Mouse (Mus musculus): Measurements from ENCODE around the gene Cc2d1b. TPM values are rescaled to one million over a fixed set of nuclear protein-coding genes. Genes with fewer than 3 reads are reported as not detected.

The Cc2d1b gene
- polyA plus RNA-seq, 1 experiment from 2014 or later: 15.9 TPM

DNA sequence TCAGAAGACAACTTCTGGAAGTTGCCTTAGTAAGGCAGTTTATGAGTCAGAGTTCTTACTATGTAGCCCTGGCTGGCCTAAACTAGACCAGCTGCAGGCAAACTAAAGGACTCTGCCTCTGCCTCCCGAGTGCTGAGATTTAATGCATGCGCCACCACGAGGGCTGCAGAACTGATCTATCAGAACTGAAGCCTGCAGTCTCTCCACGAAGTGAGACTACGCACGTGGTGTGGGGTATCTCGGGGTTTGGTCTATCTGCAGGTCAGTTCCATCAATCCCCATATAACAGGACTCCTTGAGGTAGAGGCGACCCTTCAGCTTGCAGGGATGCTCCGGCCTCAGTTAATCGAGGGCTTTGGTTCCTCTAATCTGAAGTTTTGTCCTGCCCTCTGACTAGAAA, 575 bp upstream of the Cc2d1b start:
- Histone ChIP-seq H3K4me1 (replicated peaks) (peaks cover 13% of the 10 kb centered on the region), H3K27me3 (no peaks in the 10 kb centered on the region), H3K9ac (peak overlapping the region; percentile 95), H3K27ac (peak overlapping the region; percentile 84), H3K4me3 (peak overlapping the region; percentile 87), H3K36me3 (peaks cover 4% of the 10 kb centered on the region; the same call in 1 of the 2 replicates), H3K9me3 (replicated peaks) (no peaks in the 10 kb centered on the region), H3K4me2 (peak overlapping the region; percentile 68)
- ATAC-seq (replicated peaks; ENCODE audit: insufficient number of reproducible peaks, insufficient read depth, low FRiP score, low read depth): peak; percentile 28; the same call in 1 of the 2 replicates
- 2% methylated on average over 10 of the region's 10 CpGs for WGBS

DNA sequence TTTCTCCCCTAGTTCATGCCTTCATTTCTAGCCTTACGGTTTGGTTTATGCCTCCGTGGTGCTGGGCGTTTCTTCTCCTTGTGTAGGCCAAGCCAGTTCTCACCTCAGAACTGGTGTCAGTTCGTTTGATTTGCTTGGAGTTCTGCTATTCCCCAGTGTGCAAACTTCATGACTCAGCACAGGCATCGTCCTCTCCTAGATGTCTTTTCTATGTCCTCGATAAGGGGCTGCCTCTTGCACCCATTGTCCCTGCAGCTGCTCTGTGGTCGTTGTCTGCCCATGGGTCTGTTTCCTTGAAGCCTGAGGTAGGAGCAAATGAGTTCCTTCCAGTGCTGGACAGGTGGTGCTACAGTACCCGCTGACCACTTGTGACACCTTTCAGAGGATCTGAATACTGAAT, 796 bp downstream of the Cc2d1b start:
- Histone ChIP-seq H3K9me3 (replicated peaks) (no peaks in the 10 kb centered on the region), H3K4me1 (replicated peaks) (peaks cover 13% of the 10 kb centered on the region), H3K4me3 (peak overlapping the region; percentile 87), H3K9ac (peak overlapping the region; percentile 95), H3K27ac (peak overlapping the region; percentile 84), H3K27me3 (no peaks in the 10 kb centered on the region), H3K4me2 (peak overlapping the region; percentile 68), H3K36me3 (peaks cover 16% of the 10 kb centered on the region)
- 16% methylated on average over 8 of the region's 8 CpGs for WGBS
- ATAC-seq (replicated peaks; ENCODE audit: insufficient number of reproducible peaks, insufficient read depth, low FRiP score, low read depth): no peak

- Histone ChIP-seq H3K9ac (no peak overlapping the region), H3K27me3 (no peaks in the 10 kb centered on the region), H3K4me3 (no peak overlapping the region), H3K9me3 (replicated peaks) (no peaks in the 10 kb centered on the region), H3K4me1 (replicated peaks) (peaks cover 13% of the 10 kb centered on the region), H3K4me2 (no peak overlapping the region), H3K36me3 (peaks cover 23% of the 10 kb centered on the region), H3K27ac (no peak overlapping the region)
- 90% methylated on average over 6 of the region's 6 CpGs for WGBS
- ATAC-seq (replicated peaks; ENCODE audit: insufficient number of reproducible peaks, insufficient read depth, low FRiP score, low read depth): no peak
Observed at GRCm38 (mm10) chr4:108621504-108621903, 1.8 kb downstream of the Cc2d1b start.

DNA sequence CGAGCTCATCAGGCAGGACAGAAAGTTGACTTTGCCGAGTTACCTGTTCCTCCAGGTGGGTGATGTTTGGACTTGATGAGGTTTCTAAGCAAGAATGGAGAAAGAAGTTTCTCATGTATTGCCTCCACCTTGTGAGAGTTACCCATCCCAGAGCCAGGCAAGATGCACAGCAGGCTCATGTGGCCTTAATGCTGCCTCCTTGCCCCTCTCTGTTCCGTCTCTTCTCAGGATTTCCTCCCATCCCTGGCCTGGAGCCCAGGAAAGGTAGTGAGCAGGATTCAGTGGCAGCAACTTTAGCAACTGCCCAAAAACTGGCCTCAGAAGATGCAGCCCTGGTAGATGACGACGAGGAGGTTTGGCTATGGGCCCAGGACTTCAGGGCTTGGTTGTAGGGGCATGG, 7.3 kb downstream of the Cc2d1b start:
- WGBS: 80% methylated on average over 5 of the region's 5 CpGs
- Histone ChIP-seq H3K4me3 (no peak overlapping the region), H3K27me3 (no peaks in the 10 kb centered on the region), H3K4me1 (replicated peaks) (no peaks in the 10 kb centered on the region), H3K27ac (no peak overlapping the region), H3K9ac (no peak overlapping the region), H3K9me3 (replicated peaks) (no peaks in the 10 kb centered on the region), H3K4me2 (no peak overlapping the region), H3K36me3 (peaks cover 67% of the 10 kb centered on the region)
- no peak for ATAC-seq (replicated peaks; ENCODE audit: insufficient number of reproducible peaks, insufficient read depth, low FRiP score, low read depth)

DNA sequence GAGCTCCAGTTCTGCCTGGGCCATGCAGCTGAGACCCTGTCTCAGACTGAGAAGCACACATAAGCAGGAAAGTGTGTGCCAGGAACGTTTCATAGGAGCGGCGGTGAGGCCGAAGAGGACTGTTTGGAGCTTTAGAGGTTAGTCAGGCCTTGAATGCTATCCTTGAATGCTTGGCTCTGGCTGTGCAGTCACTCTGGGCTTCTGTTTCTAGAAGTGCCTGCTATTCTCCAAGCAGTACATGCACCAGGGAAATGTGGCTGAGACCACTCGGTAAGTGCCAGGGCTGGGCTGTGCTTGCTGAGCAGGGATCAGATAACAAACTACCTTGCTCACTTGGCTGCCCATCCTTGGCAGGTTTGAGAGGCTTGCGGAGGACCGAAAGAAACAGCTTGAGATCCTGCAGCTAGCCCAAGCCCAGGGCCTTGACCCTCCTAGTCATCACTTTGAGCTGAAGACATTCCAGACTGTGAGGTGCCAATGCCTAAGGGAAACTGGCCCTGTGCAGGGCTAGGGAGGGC, 9.7 kb downstream of the Cc2d1b start:
- Histone ChIP-seq H3K36me3 (peaks cover 80% of the 10 kb centered on the region), H3K4me1 (replicated peaks) (no peaks in the 10 kb centered on the region), H3K4me2 (no peak overlapping the region), H3K27me3 (no peaks in the 10 kb centered on the region), H3K27ac (no peak overlapping the region), H3K9ac (no peak overlapping the region), H3K9me3 (replicated peaks) (no peaks in the 10 kb centered on the region), H3K4me3 (no peak overlapping the region)
- WGBS: 88% methylated on average over 7 of the region's 7 CpGs
- ATAC-seq (replicated peaks; ENCODE audit: insufficient number of reproducible peaks, insufficient read depth, low FRiP score, low read depth): no peak

- Histone ChIP-seq H3K36me3 (peaks cover 80% of the 10 kb centered on the region), H3K4me2 (no peak overlapping the region), H3K27me3 (no peaks in the 10 kb centered on the region), H3K9me3 (replicated peaks) (no peaks in the 10 kb centered on the region), H3K4me3 (no peak overlapping the region), H3K9ac (no peak overlapping the region), H3K4me1 (replicated peaks) (no peaks in the 10 kb centered on the region), H3K27ac (no peak overlapping the region)
- ATAC-seq (replicated peaks; ENCODE audit: insufficient number of reproducible peaks, insufficient read depth, low FRiP score, low read depth): no peak
- WGBS: 90% methylated on average over 9 of the region's 9 CpGs
Observed at GRCm38 (mm10) chr4:108630096-108630495, 10.4 kb downstream of the Cc2d1b start.

- no peaks in the 10 kb centered on the region for H3K9me3 ChIP-seq (replicated peaks)
- no peaks in the 10 kb centered on the region for H3K4me1 ChIP-seq (replicated peaks)
- WGBS: 92% methylated on average over 4 of the region's 4 CpGs
- no peaks in the 10 kb centered on the region for H3K27me3 ChIP-seq
- H3K36me3 ChIP-seq: peaks cover 78% of the 10 kb centered on the region
- H3K4me3 ChIP-seq: no peak overlapping the region
- H3K4me2 ChIP-seq: no peak overlapping the region
- no peak for ATAC-seq (replicated peaks; ENCODE audit: insufficient number of reproducible peaks, insufficient read depth, low FRiP score, low read depth)
- H3K9ac ChIP-seq: no peak overlapping the region
- no peak overlapping the region for H3K27ac ChIP-seq
Observed at GRCm38 (mm10) chr4:108631616-108632015, 11.9 kb downstream of the Cc2d1b start.

DNA sequence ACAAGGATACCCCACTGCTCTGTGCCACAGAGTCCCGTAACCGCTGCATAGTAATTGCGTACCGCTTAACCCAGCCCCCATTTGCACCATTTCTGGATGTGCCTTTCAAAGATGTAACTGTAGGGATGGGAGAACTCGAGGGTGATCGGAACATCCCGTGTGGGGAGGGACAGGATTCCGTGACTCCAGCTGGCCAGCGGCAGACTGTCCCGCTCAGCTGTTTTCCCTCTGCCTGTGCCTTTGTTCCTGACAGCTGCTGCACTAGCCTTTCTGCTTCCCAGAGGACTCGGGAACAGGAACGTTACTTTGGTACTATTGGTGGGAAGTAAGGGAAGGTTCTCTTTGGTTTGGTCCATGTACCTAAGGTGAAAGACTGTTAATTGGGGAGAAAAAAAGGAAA, 14.0 kb downstream of the Cc2d1b start:
- 83% methylated on average over 12 of the region's 12 CpGs for WGBS
- no peak overlapping the region for H3K4me3 ChIP-seq
- no peaks in the 10 kb centered on the region for H3K4me1 ChIP-seq (replicated peaks)
- no peak overlapping the region for H3K4me2 ChIP-seq
- H3K9me3 ChIP-seq (replicated peaks): no peaks in the 10 kb centered on the region
- peaks cover 70% of the 10 kb centered on the region for H3K36me3 ChIP-seq
- H3K27me3 ChIP-seq: no peaks in the 10 kb centered on the region
- no peak overlapping the region for H3K27ac ChIP-seq
- no peak overlapping the region for H3K9ac ChIP-seq
- no peak for ATAC-seq (replicated peaks; ENCODE audit: insufficient number of reproducible peaks, insufficient read depth, low FRiP score, low read depth)

DNA sequence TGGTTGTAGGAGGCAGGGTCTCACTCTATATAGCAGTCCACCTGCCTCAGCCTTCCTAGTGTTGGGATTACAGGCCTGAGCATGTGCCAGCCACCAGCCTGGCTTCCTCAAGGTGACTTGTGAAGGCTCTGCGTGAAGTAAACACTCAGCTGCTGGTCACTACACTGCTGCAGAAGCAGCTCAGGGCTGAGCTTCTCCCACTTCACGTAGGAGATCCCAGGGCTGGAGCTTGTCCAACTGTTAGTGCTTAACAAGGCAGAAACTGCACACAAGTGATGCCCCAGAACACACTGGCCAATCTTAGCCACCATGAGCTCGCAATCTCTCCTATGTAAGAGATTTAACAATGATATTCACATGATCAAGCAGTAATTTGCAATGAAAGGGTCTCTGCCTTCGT, 15.0 kb downstream of the Cc2d1b start:
- no peak overlapping the region for H3K4me2 ChIP-seq
- H3K27me3 ChIP-seq: no peaks in the 10 kb centered on the region
- ATAC-seq (replicated peaks; ENCODE audit: insufficient number of reproducible peaks, insufficient read depth, low FRiP score, low read depth): no peak
- no peak overlapping the region for H3K4me3 ChIP-seq
- no peak overlapping the region for H3K27ac ChIP-seq
- H3K36me3 ChIP-seq: peaks cover 62% of the 10 kb centered on the region
- H3K9ac ChIP-seq: no peak overlapping the region
- no peaks in the 10 kb centered on the region for H3K9me3 ChIP-seq (replicated peaks)
- no peaks in the 10 kb centered on the region for H3K4me1 ChIP-seq (replicated peaks)
- WGBS: 81% methylated on average over 4 of the region's 4 CpGs

DNA sequence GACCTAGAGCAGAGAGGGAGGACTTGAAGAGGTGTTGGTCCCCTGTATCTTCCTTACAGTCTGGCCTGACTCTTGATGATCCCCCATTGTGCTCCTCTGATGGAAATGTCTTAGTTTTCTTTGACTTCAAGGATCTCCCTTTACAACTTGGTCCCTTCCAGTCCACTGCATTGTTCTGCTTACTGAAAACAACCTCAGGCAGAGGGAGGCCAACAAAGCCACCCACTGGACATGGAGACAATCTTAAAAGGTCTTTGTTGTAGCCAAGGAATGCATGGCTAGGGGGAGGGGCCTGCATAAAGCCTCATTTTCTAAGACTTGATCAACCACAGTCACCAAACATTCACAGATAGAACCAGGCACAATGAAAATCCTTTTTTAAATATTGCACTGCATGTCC, 15.4 kb downstream of the Cc2d1b start:
- ATAC-seq (replicated peaks; ENCODE audit: insufficient number of reproducible peaks, insufficient read depth, low FRiP score, low read depth): no peak
- Histone ChIP-seq H3K9ac (no peak overlapping the region), H3K27me3 (no peaks in the 10 kb centered on the region), H3K36me3 (peaks cover 58% of the 10 kb centered on the region), H3K4me2 (no peak overlapping the region), H3K4me1 (replicated peaks) (no peaks in the 10 kb centered on the region), H3K27ac (no peak overlapping the region), H3K4me3 (no peak overlapping the region), H3K9me3 (replicated peaks) (no peaks in the 10 kb centered on the region)

- H3K36me3 ChIP-seq: peaks cover 40% of the 10 kb centered on the region; the same call in 1 of the 2 replicates
- no peak overlapping the region for H3K27ac ChIP-seq
- H3K9ac ChIP-seq: no peak overlapping the region
- no peaks in the 10 kb centered on the region for H3K9me3 ChIP-seq (replicated peaks)
- 91% methylated on average over 3 of the region's 3 CpGs for WGBS
- H3K4me3 ChIP-seq: no peak overlapping the region
- no peaks in the 10 kb centered on the region for H3K4me1 ChIP-seq (replicated peaks)
- H3K4me2 ChIP-seq: no peak overlapping the region
- no peaks in the 10 kb centered on the region for H3K27me3 ChIP-seq
- ATAC-seq (replicated peaks; ENCODE audit: insufficient number of reproducible peaks, insufficient read depth, low FRiP score, low read depth): no peak
Observed at GRCm38 (mm10) chr4:108637721-108638120, 18.0 kb downstream of the Cc2d1b start.

- no peaks in the 10 kb centered on the region for H3K4me1 ChIP-seq (replicated peaks)
- WGBS: 74% methylated on average over 5 of the region's 5 CpGs
- no peak overlapping the region for H3K4me2 ChIP-seq
- no peak for ATAC-seq (replicated peaks; ENCODE audit: insufficient number of reproducible peaks, insufficient read depth, low FRiP score, low read depth)
- no peaks in the 10 kb centered on the region for H3K27me3 ChIP-seq
- H3K4me3 ChIP-seq: no peak overlapping the region
- no peak overlapping the region for H3K27ac ChIP-seq
- no peaks in the 10 kb centered on the region for H3K9me3 ChIP-seq (replicated peaks)
- H3K9ac ChIP-seq: no peak overlapping the region
- peaks cover 31% of the 10 kb centered on the region; the same call in 1 of the 2 replicates for H3K36me3 ChIP-seq
Observed at GRCm38 (mm10) chr4:108638752-108639151, 19.0 kb downstream of the Cc2d1b start.

All from heart, embryonic 15.5 days (tissue).